Mouse (Mus musculus) liver (tissue): ENCODE results near the gene Galnt10.

ENCODE experiments used
- DNase-seq: peaks from one replicate; pipeline ENCODE4 v3.0.0-alpha.2; 2020; ENCODE audit warnings: mixed read lengths

The Galnt10 gene

GRCm38 (mm10) chr11:57747294-57748080 lies 102.2 kb downstream of the Galnt10 start:
- peak; percentile 47 for DNase-seq

GRCm38 (mm10) chr11:57753538-57754203 lies 108.4 kb downstream of the Galnt10 start:
- no peak for DNase-seq

- no peak for DNase-seq
These were observed 113.4 kb downstream of the Galnt10 start for GRCm38 (mm10) chr11:57758621-57759020.

- no peak for DNase-seq
These were observed 115.3 kb downstream of the Galnt10 start for GRCm38 (mm10) chr11:57760509-57761058.

GRCm38 (mm10) chr11:57761347-57761746 lies 116.1 kb downstream of the Galnt10 start:
- no peak for DNase-seq

GRCm38 (mm10) chr11:57764124-57764523 lies 118.9 kb downstream of the Galnt10 start:
- no peak for DNase-seq

GRCm38 (mm10) chr11:57766617-57767016 lies 121.4 kb downstream of the Galnt10 start:
- no peak for DNase-seq

GRCm38 (mm10) chr11:57767171-57767570 lies 121.9 kb downstream of the Galnt10 start:
- DNase-seq: no peak

- no peak for DNase-seq
These were observed 125.5 kb downstream of the Galnt10 start for GRCm38 (mm10) chr11:57770776-57771175.

GRCm38 (mm10) chr11:57771676-57772075 lies 126.4 kb downstream of the Galnt10 start:
- no peak for DNase-seq

- DNase-seq: no peak
These were observed 128.2 kb downstream of the Galnt10 start for GRCm38 (mm10) chr11:57773479-57773878.

- DNase-seq: no peak
These were observed 128.7 kb downstream of the Galnt10 start for GRCm38 (mm10) chr11:57773936-57774335.

- DNase-seq: no peak
These were observed 130.6 kb downstream of the Galnt10 start for GRCm38 (mm10) chr11:57775868-57776267.

GRCm38 (mm10) chr11:57776546-57776945 lies 131.3 kb downstream of the Galnt10 start:
- no peak for DNase-seq

- peak; percentile 63 for DNase-seq
These were observed 133.1 kb downstream of the Galnt10 start for GRCm38 (mm10) chr11:57778349-57778748.

GRCm38 (mm10) chr11:57779824-57780223 lies 134.6 kb downstream of the Galnt10 start:
- no peak for DNase-seq

- no peak for DNase-seq
These were observed 141.6 kb downstream of the Galnt10 start for GRCm38 (mm10) chr11:57786616-57787418.

GRCm38 (mm10) chr11:57787913-57788312 lies 142.7 kb downstream of the Galnt10 start:
- peak; percentile 80 for DNase-seq

GRCm38 (mm10) chr11:57790866-57791535 lies 145.8 kb downstream of the Galnt10 start:
- DNase-seq: peak; percentile 38

- DNase-seq: no peak
These were observed 149.8 kb downstream of the Galnt10 start for GRCm38 (mm10) chr11:57795086-57795485.

GRCm38 (mm10) chr11:57797828-57798227 lies 152.6 kb downstream of the Galnt10 start:
- no peak for DNase-seq

- no peak for DNase-seq
These were observed 154.2 kb downstream of the Galnt10 start for GRCm38 (mm10) chr11:57799456-57799855.
